Mouse (Mus musculus) hindbrain, embryonic 12.5 days (tissue): ENCODE results near the gene Ly6g5c. TPM values are rescaled to one million over a fixed set of nuclear protein-coding genes. Genes with fewer than 3 reads are reported as not detected.

ENCODE experiments used
- ATAC-seq: fragments of 200-750 bp; cut with Nextera tagmentation; 2 replicates; pipeline ENCODE4 v1.8.0; 2017; ENCODE audit warnings: moderate TSS enrichment; ENCODE audit not compliant: low FRiP score
- H3K27ac ChIP-seq: fragments of 300-500 bp; sonication (generic); 2 replicates; pipeline ENCODE4 v1.5.1; 2016; ENCODE audit warnings: mild to moderate bottlenecking
- H3K27me3 ChIP-seq: fragments of 300-500 bp; sonication (generic); 2 replicates; pipeline ENCODE4 v1.6.1; 2016; ENCODE audit warnings: mild to moderate bottlenecking
- H3K36me3 ChIP-seq: fragments of 300-500 bp; sonication (generic); 2 replicates; pipeline ENCODE4 v1.6.1; 2016; ENCODE audit warnings: mild to moderate bottlenecking
- H3K4me1 ChIP-seq: fragments of 300-500 bp; sonication (generic); 2 replicates; pipeline ENCODE4 v1.6.1; 2016
- H3K4me2 ChIP-seq: fragments of 300-500 bp; sonication (generic); replicated peaks from 2 replicates; pipeline ENCODE4 v1.6.1; 2016; ENCODE audit warnings: mild to moderate bottlenecking
- H3K4me3 ChIP-seq: fragments of 300-500 bp; sonication (generic); 2 replicates; pipeline ENCODE4 v1.5.1; 2016; ENCODE audit warnings: mild to moderate bottlenecking
- H3K9ac ChIP-seq: fragments of 300-500 bp; sonication (generic); 2 replicates; pipeline ENCODE4 v1.6.1; 2016; ENCODE audit warnings: mild to moderate bottlenecking, moderate library complexity
- H3K9me3 ChIP-seq: fragments of 300-500 bp; sonication (generic); replicated peaks from 2 replicates; pipeline ENCODE4 v1.6.1; 2016; ENCODE audit warnings: mild to moderate bottlenecking
- WGBS: fragments of 180-500 bp; shearing (Covaris S2); methylation state at CpG from one replicate; pipeline ENCODE4 v1.1.7; 2016; 5-methylcytosine and 5-hydroxymethylcytosine counted together
- polyA plus RNA-seq: library from polyadenylated mRNA; unstranded; fragments of >200 nt; fragmentation: Nextera tagmentation; extraction: Ambion mirVana; gene quantifications from 2 replicates; pipeline ENCODE4 v1.2.1, GENCODE M21; 2016

The Ly6g5c gene
- polyA plus RNA-seq, 1 experiment from 2014 or later = not detected

DNA sequence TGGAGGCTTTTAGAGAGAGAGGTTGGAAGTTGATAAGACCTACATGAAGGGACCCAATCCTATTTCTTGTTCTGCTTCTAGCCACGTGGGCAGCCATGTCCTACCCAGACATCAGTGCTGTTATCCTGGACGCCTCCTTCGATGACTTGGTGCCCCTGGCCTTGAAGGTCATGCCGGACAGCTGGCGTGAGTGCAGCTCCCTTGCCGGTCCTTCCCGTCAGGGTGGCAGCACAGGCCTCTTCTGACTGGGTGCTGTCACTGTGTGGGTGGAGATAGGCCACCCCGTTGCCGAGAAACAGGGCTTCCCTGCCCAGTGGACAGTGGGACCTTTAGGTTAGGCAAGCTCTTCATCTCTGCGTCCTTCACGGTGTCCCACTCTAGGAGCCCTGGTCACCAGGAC, 6.9 kb upstream of the Ly6g5c start:
- no peak for ATAC-seq
- Histone ChIP-seq H3K27me3 (no peaks in the 10 kb centered on the region), H3K9ac (no peak overlapping the region), H3K4me1 (peaks cover 2% of the 10 kb centered on the region; the same call in 1 of the 2 replicates), H3K4me3 (no peak overlapping the region), H3K36me3 (peaks cover 72% of the 10 kb centered on the region), H3K9me3 (no peaks in the 10 kb centered on the region), H3K27ac (no peak overlapping the region), H3K4me2 (no peak overlapping the region)
- WGBS = 88% methylated on average over 11 of the region's 11 CpGs

DNA sequence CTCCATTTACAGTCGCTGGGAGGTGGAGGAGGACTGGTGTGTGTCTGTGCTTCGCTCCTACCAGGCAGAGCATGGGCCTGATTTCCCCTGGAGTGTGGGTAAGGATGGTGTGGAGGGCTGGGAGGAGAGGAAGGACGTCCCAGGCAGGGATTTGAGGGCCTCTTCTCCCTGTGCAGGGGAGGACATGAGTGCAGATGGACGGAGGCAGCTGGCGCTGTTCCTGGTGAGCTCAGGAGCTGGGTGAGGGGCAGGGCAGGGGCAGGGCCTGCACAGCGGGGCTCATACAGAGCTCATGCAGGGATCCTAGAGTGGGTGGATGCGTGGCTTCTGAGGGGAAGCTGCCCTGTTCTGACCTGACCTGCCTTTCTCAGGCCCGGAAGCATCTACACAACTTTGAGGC, 5.8 kb upstream of the Ly6g5c start:
- Histone ChIP-seq H3K27me3 (no peaks in the 10 kb centered on the region), H3K27ac (no peak overlapping the region), H3K4me2 (no peak overlapping the region), H3K4me3 (no peak overlapping the region), H3K4me1 (peaks cover 4% of the 10 kb centered on the region; the same call in 1 of the 2 replicates), H3K9me3 (no peaks in the 10 kb centered on the region), H3K36me3 (peaks cover 61% of the 10 kb centered on the region), H3K9ac (no peak overlapping the region)
- ATAC-seq = no peak
- 81% methylated on average over 8 of the region's 8 CpGs for WGBS

DNA sequence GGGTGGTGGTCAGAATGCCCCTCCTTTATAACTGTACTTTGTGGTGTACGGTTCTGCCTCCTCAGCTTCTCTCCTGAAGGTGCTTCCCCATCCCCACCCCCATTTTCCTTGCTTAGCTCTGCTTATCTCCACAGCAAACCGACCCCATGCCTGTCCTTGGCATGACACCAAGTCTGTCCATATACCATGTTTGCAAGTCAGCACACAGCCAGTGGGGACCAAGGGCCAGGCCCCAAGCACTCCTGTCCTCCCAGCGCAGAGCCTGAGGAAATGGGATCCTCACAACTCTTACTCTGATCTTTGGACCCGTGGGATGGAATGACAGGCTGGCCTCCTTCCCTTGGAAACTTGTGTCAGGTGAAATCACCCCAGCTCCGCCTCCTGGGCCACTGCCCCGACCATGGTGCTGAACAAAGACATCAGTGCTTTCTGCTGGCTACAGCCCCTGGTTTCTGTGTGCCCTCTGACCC, 4.8 kb upstream of the Ly6g5c start:
- no peaks in the 10 kb centered on the region for H3K9me3 ChIP-seq
- H3K9ac ChIP-seq = 0 out of 2 replicates have a peak overlapping the region, but pooled peaks have one; percentile 27
- no peaks in the 10 kb centered on the region for H3K27me3 ChIP-seq
- H3K36me3 ChIP-seq = peaks cover 57% of the 10 kb centered on the region
- WGBS = 71% methylated on average over 6 of the region's 6 CpGs
- ATAC-seq = no peak
- no peak overlapping the region for H3K27ac ChIP-seq
- H3K4me2 ChIP-seq = no peak overlapping the region
- H3K4me1 ChIP-seq = peaks cover 4% of the 10 kb centered on the region; the same call in 1 of the 2 replicates
- no peak overlapping the region for H3K4me3 ChIP-seq

DNA sequence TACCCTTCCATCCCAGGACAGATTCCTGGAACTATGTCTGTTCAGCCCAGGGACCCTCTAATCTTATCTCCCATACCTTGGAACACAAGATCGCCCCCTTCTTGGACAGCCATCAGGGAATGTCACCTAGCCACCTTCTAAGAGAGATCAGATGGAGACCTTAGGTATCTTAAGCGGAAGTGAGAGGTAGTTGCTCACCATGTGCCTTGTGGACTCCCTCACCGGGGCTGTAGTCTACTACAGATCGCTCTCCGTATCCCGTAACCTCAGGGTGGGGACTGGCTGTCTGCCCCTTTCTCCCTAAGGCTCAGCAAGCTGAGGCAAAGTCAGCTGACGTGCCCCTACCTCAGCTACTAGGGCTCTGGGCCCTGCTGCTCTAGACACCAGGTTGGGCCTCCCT, 4.0 kb upstream of the Ly6g5c start:
- Histone ChIP-seq H3K4me3 (no peak overlapping the region), H3K27ac (no peak overlapping the region), H3K9ac (no peak overlapping the region), H3K36me3 (peaks cover 50% of the 10 kb centered on the region), H3K4me1 (peaks cover 4% of the 10 kb centered on the region; the same call in 1 of the 2 replicates), H3K4me2 (no peak overlapping the region), H3K27me3 (no peaks in the 10 kb centered on the region), H3K9me3 (no peaks in the 10 kb centered on the region)
- ATAC-seq = no peak
- 92% methylated on average over 7 of the region's 7 CpGs for WGBS

DNA sequence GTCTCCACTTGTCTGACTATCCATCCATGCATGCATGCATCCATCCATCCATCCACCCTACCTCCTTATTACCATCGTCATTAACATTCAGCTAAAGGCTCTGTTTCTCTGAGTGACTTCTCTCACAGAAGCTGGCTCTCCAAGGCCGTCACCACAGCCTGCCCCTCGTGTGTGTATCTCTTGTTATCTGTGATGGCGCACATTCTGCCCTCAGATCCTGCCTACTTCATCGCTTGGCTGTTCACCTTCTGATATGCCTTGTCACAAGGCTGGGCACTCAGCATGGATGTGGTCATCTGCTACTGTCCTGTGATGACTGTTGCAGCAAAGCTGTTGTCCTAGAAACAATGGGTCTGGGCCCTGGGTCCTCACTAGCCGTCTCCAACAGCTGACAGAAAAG, 3.3 kb upstream of the Ly6g5c start:
- H3K9ac ChIP-seq = no peak overlapping the region
- WGBS = 78% methylated on average over 6 of the region's 6 CpGs

DNA sequence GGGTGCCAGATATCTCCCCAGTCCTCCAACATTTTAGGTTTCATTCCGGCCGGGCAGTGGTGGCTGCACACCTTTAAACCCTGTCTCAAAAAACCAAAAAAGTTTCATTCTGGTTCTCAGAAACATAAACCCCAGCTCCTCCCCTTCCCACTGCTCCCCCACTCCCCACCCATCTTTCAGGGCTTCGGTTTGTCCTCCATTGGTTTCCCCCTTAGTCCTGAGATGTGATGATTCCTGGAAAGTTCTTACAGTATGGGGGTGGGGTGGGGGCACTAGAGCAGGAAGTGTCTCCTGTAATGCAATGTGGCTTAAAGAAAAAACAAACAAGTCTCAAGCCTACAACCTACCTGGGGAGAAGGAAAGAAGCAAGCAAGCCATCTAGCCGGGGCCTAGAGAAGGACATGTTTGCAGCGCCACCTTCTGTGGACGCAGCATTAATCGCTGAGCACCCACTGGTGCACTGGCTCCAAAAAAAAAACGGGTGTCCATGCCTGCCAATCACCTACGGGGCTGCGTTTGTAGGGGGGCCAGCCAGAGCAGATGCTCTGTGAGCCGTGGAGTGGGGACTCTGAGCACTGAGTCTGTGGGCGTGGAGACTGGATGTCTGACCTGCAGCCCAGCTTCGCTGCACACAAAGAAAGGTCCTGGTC, 2.2 kb upstream of the Ly6g5c start:
- H3K4me3 ChIP-seq = no peak overlapping the region
- H3K4me2 ChIP-seq = peak overlapping the region; percentile 37
- WGBS = 26% methylated on average over 13 of the region's 13 CpGs
- H3K4me1 ChIP-seq = peaks cover 4% of the 10 kb centered on the region; the same call in 1 of the 2 replicates
- peaks cover 32% of the 10 kb centered on the region for H3K36me3 ChIP-seq
- no peaks in the 10 kb centered on the region for H3K9me3 ChIP-seq
- H3K27me3 ChIP-seq = no peaks in the 10 kb centered on the region
- no peak overlapping the region for H3K27ac ChIP-seq
- no peak for ATAC-seq
- peak overlapping the region; percentile 51 for H3K9ac ChIP-seq

More for the DNA sequence above, 3.3 kb upstream of the Ly6g5c start:
- Histone ChIP-seq H3K27ac (no peak overlapping the region), H3K27me3 (no peaks in the 10 kb centered on the region), H3K4me1 (peaks cover 4% of the 10 kb centered on the region; the same call in 1 of the 2 replicates), H3K4me2 (no peak overlapping the region), H3K4me3 (no peak overlapping the region), H3K36me3 (peaks cover 43% of the 10 kb centered on the region), H3K9me3 (no peaks in the 10 kb centered on the region)
- ATAC-seq = no peak

DNA sequence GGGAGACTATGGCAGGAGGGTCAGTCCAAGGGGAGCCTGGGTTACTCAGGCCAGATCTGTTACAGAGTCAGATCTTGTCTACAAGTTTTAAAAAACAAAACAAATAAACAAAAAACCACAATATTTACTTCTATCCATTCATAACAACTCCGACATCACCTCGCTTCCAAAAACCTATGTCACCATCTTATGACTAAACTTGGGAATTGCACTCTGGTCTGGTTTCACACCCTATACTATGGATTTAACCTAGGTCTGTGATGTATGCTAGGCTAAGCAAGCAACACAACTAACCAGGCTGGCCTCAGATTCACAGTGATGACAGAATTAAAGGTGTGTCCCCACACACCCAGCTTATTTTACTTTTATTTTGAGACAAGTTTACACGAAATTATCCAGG, 1.6 kb upstream of the Ly6g5c start:
- no peaks in the 10 kb centered on the region for H3K27me3 ChIP-seq
- H3K27ac ChIP-seq = no peak overlapping the region
- H3K36me3 ChIP-seq = peaks cover 25% of the 10 kb centered on the region
- peaks cover 4% of the 10 kb centered on the region; the same call in 1 of the 2 replicates for H3K4me1 ChIP-seq
- no peak overlapping the region for H3K4me3 ChIP-seq
- 62% methylated on average over 3 of the region's 3 CpGs for WGBS
- H3K4me2 ChIP-seq = no peak overlapping the region
- no peaks in the 10 kb centered on the region for H3K9me3 ChIP-seq
- no peak for ATAC-seq
- H3K9ac ChIP-seq = no peak overlapping the region; the same call in 1 of the 2 replicates

DNA sequence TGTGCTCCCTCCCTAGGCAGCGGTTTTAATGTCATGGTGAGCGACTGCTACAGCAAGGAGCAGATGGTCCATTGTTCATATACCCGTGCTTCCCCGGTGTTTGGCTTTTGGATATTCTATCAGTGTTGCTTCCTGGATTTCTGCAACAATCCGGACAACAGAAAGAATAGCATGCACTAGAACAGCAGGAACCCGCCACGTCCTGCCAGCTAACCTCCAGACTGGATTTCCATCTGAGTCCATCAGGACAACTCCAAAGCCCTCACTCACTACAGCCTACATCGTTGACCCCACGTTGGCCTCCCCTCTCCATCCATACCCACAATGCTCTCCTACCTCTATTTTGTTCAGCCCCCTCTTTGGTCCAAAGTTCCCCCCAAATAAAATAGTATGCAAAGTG, 3.7 kb downstream of the Ly6g5c start:
- H3K4me1 ChIP-seq = no peaks in the 10 kb centered on the region
- H3K36me3 ChIP-seq = peaks cover 26% of the 10 kb centered on the region
- H3K4me3 ChIP-seq = no peak overlapping the region
- no peaks in the 10 kb centered on the region for H3K27me3 ChIP-seq
- WGBS = 67% methylated on average over 9 of the region's 9 CpGs
- no peak overlapping the region for H3K4me2 ChIP-seq
- no peaks in the 10 kb centered on the region for H3K9me3 ChIP-seq
- H3K27ac ChIP-seq = no peak overlapping the region
- H3K9ac ChIP-seq = no peak overlapping the region
- no peak for ATAC-seq

DNA sequence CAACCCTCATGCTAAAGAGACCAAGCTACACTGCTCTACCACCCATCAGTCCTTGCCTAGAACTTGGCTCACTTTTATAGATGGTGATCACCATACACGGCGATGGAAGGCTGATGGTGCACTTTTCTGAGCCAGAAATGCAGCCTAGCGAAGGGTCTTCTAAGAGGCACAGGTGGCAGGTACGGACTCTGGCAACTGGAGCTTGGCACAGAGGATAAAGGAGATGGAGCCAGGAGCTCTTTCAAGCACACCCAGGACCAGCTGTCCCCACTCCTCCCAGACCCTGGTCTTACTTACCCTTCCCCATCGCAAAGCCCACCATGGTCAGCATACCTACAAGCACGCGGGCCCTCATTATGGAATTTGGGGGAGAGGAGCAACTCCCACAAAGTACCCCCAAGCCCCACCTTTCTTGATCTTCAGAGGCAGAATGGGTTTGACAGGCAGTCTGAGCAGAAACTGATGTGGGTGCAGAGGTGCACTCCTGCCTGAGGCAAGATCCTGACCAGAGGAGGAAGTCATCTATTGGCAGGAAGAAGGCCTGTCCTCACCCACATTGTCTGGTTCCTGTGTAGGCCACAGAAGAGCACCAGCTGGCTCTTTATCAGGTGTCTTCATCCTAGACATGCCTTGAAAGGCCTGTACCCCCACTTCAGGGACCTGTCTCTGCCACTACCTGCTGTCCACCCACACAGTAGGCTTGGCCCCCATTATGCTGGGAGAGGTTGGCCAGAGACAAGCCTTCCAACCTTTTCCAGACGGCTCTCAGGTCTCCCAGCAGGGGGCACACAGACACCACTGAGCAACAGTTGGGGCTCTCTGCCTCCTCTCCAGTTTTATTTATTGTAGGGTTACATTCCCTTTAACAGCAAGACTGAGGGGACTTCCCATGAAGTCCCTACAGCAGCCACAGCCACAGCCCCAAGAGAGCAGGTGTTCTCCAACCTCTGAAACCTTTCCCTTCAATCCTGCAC, 7.3 kb downstream of the Ly6g5c start, which contains the start of gene Ly6g5b:
Gene Ly6g5b (minus strand): TSS at position 383 of the 974 bp plus-strand sequence.
- no peak within 1 kb of the TSS for H3K4me2 ChIP-seq
- H3K27me3 ChIP-seq = no peaks in the 10 kb centered on the region
- H3K4me3 ChIP-seq = no peak within 1 kb of the TSS
- no peak within 1 kb of the TSS for H3K9ac ChIP-seq
- peaks cover 47% of the 10 kb centered on the region for H3K36me3 ChIP-seq
- no peak within 1 kb of the TSS for H3K27ac ChIP-seq
- 86% methylated on average over 8 of the region's 8 CpGs for WGBS
- ATAC-seq = no peak
- no peaks in the 10 kb centered on the region for H3K9me3 ChIP-seq
- peaks cover 7% of the 10 kb centered on the region for H3K4me1 ChIP-seq

DNA sequence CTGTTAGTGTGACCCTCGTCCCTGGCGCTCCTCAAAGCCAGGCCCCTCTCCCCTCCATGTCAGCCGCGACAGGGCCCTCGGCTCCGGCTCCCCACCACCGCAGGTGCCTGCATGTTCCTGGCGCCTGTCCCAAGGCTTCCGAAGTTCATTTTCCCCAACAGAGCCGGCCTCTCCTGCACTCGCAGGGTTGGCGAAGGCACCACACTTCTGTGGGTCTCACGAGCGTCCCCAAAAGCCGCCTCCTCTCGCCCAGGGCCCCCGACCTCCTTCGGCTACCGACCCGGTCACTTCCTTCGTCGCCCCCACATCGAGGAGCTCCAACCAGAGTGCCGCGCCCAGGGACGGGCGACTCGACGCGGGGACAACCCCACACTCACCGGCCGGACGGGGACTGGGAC, 12.7 kb downstream of the Ly6g5c start:
- ATAC-seq = no peak
- Histone ChIP-seq H3K9me3 (no peaks in the 10 kb centered on the region), H3K27me3 (no peaks in the 10 kb centered on the region), H3K4me2 (peak overlapping the region; percentile 97), H3K27ac (peak overlapping the region; percentile 64), H3K4me1 (peaks cover 22% of the 10 kb centered on the region), H3K9ac (peak overlapping the region; percentile 88), H3K36me3 (peaks cover 43% of the 10 kb centered on the region), H3K4me3 (peak overlapping the region; percentile 74)
- WGBS = under 1% methylated on average over 33 of the region's 33 CpGs

DNA sequence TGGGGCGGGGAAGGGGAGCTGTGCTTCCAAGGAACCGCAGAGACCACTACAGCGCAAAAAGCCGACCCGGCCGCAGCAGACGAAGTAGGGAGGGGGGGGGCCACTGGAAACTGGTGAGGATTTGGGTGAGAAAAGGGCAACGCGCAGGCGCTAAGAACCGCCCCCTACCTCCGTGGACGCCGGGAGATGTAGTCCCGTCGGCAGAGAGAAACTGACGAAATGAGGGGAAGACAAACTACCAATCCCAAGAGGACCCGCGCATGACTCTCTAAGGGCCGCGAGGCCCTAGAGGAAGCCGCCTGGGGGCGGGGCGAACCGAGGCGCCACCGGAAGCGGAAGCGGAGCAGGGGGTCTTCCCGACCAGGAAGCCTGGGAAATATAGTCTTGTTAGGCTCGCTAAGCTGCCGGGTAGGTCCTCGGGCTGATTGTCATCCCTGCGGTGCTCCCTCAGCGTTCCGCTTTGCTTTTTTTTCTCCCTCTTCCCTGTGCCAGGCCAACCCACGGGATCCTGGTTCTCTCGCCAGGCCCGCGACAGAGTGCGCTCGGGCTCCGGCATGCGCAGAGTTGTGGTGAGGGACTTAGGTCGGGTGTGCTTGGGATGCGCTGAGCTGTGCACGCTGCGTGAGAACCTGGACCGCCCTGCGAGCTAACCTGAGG, 13.2 kb downstream of the Ly6g5c start, which contains the start of gene Gpank1:
Gene Gpank1 (plus strand): TSS at position 313 of the 657 bp plus-strand sequence.
- WGBS = under 1% methylated on average over 50 of the region's 50 CpGs

More for the DNA sequence above, 13.2 kb downstream of the Ly6g5c start, which contains the start of gene Gpank1:
- H3K4me2 ChIP-seq = peak within 1 kb of the TSS; percentile 97
- no peaks in the 10 kb centered on the region for H3K27me3 ChIP-seq
- peak; percentile 94 for ATAC-seq
- H3K9ac ChIP-seq = peak within 1 kb of the TSS; percentile 88
- H3K27ac ChIP-seq = peak within 1 kb of the TSS; percentile 91
- H3K4me3 ChIP-seq = peak within 1 kb of the TSS; percentile 74
- H3K4me1 ChIP-seq = peaks cover 25% of the 10 kb centered on the region
- no peaks in the 10 kb centered on the region for H3K9me3 ChIP-seq
- peaks cover 38% of the 10 kb centered on the region for H3K36me3 ChIP-seq
